Mouse (Mus musculus) heart, adult 2 months (tissue): ENCODE measurements around the gene Atf6.

ENCODE experiments used
- CTCF ChIP-seq: fragments of 200-600 bp; IDR thresholded peaks from 2 replicates; pipeline ENCODE4 v1.8.1; 2022; ENCODE audit warnings: antibody characterized with exemption, mild to moderate bottlenecking, moderate library complexity
- EP300 ChIP-seq: fragments of 200-500 bp; IDR thresholded peaks from 2 replicates; pipeline ENCODE4 v1.6.1; 2011; ENCODE audit warnings: low read depth, low read length, control low read depth; ENCODE audit not compliant: insufficient read depth

DNA sequence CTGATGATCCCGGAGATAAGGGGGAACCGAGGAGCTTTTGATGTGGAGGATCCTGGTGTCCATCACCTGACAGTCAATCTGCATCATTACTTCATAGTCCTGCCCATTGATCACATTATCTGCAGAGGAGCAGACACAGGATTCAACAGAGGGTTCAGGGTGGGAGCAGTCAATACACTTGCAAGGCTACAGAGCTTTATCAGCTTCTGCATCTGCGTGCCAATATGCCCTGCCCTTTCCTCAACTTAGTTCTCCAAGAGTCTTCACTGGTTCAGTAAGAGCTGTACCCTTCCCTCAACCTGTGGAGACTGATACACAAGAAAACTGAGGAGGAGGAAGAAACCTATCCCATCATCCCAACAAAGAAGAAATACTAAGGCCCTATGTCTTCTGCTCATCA is 157.6 kb downstream of the Atf6 start:
- TF ChIP-seq EP300: no peak
- TF ChIP-seq CTCF: no peak
